Mouse (Mus musculus) C2C12 (cell line): ENCODE measurements around the gene Mrgprd. TPM values are rescaled to one million over a fixed set of nuclear protein-coding genes. Genes with fewer than 3 reads are reported as not detected.

Source experiments
- H3K27me3 ChIP-seq: one replicate; pipeline ENCODE4 v1.6.1; 2011; ENCODE audit not compliant: control insufficient read depth, insufficient read depth, insufficient read length
- H3K36me3 ChIP-seq: one replicate; pipeline ENCODE4 v1.6.1; 2011; ENCODE audit not compliant: control insufficient read depth, insufficient read depth
- H3K4me3 ChIP-seq: one replicate; pipeline ENCODE4 v1.5.1; 2011; ENCODE audit warnings: mild to moderate bottlenecking, control low read depth; ENCODE audit not compliant: poor library complexity, insufficient read depth, severe bottlenecking
- H3K79me2 ChIP-seq: one replicate; pipeline ENCODE4 v1.6.1; 2011; ENCODE audit not compliant: control insufficient read depth, insufficient read depth
- H3K79me3 ChIP-seq: one replicate; pipeline ENCODE4 v1.6.1; 2011; ENCODE audit warnings: low read depth, control low read depth
- H3ac ChIP-seq: one replicate; pipeline ENCODE3; 2011; ENCODE audit warnings: low read depth; ENCODE audit not compliant: control insufficient read depth, insufficient read length
- CEBPB ChIP-seq: IDR thresholded peaks from one replicate; pipeline ENCODE4 v1.6.1; 2011; ENCODE audit warnings: low read depth, mild to moderate bottlenecking, control low read depth, moderate library complexity
- CTCF ChIP-seq: IDR thresholded peaks from one replicate; pipeline ENCODE4 v1.5.1; 2011; ENCODE audit not compliant: control insufficient read depth, insufficient read depth, insufficient read length
- FOSL1 ChIP-seq: IDR thresholded peaks from one replicate; pipeline ENCODE4 v1.8.0; 2011; ENCODE audit warnings: mild to moderate bottlenecking, low read length; ENCODE audit not compliant: poor library complexity, insufficient read depth, severe bottlenecking
- MAX ChIP-seq: IDR thresholded peaks from one replicate; pipeline ENCODE4 v1.6.1; 2011; ENCODE audit warnings: mild to moderate bottlenecking, control low read depth
- MYOD1 ChIP-seq: IDR thresholded peaks from one replicate; pipeline ENCODE4 v1.6.1; 2011; ENCODE audit warnings: low read depth; ENCODE audit not compliant: control insufficient read depth, insufficient read length
- MYOG ChIP-seq: IDR thresholded peaks from one replicate; pipeline ENCODE4 v1.6.1; 2011; ENCODE audit not compliant: control insufficient read depth, insufficient read length; ENCODE audit errors: extremely low read depth
- USF1 ChIP-seq: IDR thresholded peaks from one replicate; pipeline ENCODE4 v1.6.1; 2011; ENCODE audit warnings: low read depth, mild to moderate bottlenecking, control low read depth, moderate library complexity
- polyA plus RNA-seq: library from polyadenylated mRNA; unstranded; fragments of >200 nt; fragmentation: generic; extraction: Trizol; gene quantifications from one replicate; pipeline ENCODE4 v1.2.1, GENCODE M21; 2012; ENCODE audit warnings: missing spikeins

Gene Mrgprd
- polyA plus RNA-seq, 1 experiment, result not detected

DNA sequence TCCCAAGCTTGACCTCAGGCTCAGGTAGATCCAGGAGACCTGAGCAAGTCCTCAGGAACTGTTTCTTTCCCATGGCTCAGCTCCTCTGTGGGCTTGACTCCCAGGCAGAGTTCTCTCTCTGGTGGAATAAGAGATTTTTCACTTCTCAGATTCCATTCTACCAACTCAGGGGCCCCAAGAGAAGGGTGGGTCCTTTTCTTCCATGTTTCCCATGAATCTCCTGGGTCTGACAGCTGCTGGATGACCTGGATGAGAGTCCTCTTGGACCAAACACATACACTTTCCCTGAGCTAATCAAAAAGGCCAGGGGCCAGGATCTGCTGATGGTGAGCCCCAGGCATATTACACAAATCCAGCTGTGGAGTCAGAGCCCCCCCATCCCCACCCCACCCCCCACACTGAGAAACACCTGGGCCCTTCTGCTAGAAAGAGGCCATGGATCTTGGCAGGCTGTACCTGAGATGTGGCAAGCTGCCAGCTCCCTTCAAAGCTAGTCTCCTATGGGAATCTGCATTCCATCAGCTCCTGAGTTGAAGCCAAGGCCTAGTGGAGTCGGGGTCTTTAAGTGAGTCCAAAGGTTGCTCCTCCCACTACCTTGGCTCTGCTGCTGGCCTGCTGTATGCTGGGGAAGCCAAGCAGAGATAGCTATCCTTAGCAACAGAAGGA lies 17.9 kb downstream of the Mrgprd start:
- no peaks in the 10 kb centered on the region for H3K27me3 ChIP-seq
- no peak overlapping the region for H3K4me3 ChIP-seq
- TF ChIP-seq CTCF (no peak), MYOD1 (no peak), MAX (no peak), USF1 (no peak), FOSL1 (no peak), MYOG (no peak), CEBPB (no peak)
- no peaks in the 10 kb centered on the region for H3K79me3 ChIP-seq
- no peaks in the 10 kb centered on the region for H3K79me2 ChIP-seq
- no peaks in the 10 kb centered on the region for H3K36me3 ChIP-seq
- H3ac ChIP-seq, result no peak overlapping the region

DNA sequence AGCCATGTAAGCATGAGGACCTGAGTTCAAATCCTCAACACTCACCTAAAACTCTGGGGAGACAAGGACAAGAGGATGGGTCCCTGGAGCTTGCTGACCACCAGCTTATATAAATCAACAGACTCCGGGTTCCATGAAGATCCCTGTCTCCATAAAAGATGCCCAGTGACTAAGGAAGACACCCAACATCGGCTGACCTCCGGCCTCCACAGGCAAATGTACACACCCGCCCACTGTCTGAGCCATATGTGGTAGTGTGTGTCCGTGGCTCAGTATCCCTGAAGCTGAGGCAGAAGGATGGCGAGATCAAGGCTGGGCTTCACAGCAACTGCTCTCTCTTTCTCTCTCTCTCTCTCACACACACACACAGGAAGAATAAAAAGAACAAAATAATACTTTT lies 19.3 kb downstream of the Mrgprd start:
- no peak overlapping the region for H3ac ChIP-seq
- H3K27me3 ChIP-seq, result no peaks in the 10 kb centered on the region
- H3K4me3 ChIP-seq, result no peak overlapping the region
- no peaks in the 10 kb centered on the region for H3K79me3 ChIP-seq
- H3K79me2 ChIP-seq, result no peaks in the 10 kb centered on the region
- H3K36me3 ChIP-seq, result no peaks in the 10 kb centered on the region
- no peak for TF ChIP-seq CTCF
- no peak for TF ChIP-seq USF1
- TF ChIP-seq MAX, result no peak
- no peak for TF ChIP-seq MYOD1
- TF ChIP-seq FOSL1, result no peak
- TF ChIP-seq CEBPB, result no peak
- no peak for TF ChIP-seq MYOG

DNA sequence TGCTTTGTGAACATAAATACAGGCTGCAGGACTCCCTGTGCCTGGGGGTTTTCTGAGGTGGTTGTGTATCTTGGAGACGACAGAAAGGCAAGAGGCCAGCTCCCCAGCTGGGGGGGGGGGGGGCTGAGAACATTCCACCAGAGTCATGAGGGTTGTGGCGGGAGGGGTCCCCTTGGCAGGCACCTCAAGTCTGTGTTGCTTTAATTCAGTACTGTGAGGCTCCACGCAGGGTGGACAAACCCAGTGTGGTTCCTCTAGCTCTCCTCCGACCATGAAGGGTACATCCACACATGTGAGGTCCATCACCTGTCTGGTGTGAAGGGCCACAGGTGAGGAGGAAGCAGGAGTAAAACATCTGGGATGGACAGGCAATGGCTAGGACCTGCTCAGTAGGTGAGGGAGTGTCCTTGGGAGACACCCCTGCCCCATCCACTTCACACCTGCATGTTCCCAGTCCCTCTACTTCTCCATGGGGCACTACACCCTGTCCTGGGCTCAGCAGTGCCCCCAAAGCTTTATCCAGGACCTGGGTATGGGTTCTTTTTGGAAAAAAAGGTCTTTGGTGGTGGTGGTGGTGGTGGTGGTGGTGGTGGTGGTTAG lies 19.9 kb downstream of the Mrgprd start:
- no peaks in the 10 kb centered on the region for H3K79me3 ChIP-seq
- no peak overlapping the region for H3ac ChIP-seq
- no peaks in the 10 kb centered on the region for H3K27me3 ChIP-seq
- TF ChIP-seq CTCF (no peak), MAX (no peak), CEBPB (no peak), USF1 (no peak), FOSL1 (no peak), MYOD1 (no peak)
- no peak overlapping the region for H3K4me3 ChIP-seq
- no peaks in the 10 kb centered on the region for H3K36me3 ChIP-seq
- H3K79me2 ChIP-seq, result no peaks in the 10 kb centered on the region

DNA sequence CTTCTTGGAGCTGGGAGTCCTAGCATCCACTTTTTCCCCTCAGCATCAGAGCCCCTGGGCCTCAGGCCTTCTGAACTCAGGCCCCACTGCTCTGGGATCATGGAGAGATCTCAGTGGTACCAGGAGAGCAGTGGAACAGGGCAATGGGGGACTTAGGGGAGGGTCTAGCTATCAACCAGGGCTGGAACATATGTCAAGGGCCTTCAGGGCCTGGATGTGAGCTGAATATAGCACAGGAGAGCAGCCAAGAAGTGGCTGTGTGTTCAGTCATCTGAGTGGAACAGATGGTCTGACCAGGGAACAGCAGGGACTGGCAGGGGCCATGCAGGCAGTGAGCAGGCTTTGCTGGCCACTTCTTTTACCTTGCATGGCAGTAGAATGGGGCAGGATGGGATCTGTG lies 20.6 kb downstream of the Mrgprd start:
- H3K79me2 ChIP-seq, result no peaks in the 10 kb centered on the region
- no peaks in the 10 kb centered on the region for H3K79me3 ChIP-seq
- H3K27me3 ChIP-seq, result no peaks in the 10 kb centered on the region
- no peaks in the 10 kb centered on the region for H3K36me3 ChIP-seq
- no peak overlapping the region for H3ac ChIP-seq
- TF ChIP-seq FOSL1 (no peak), MYOG (no peak), MAX (no peak), MYOD1 (no peak), CEBPB (no peak), CTCF (no peak), USF1 (no peak)
- no peak overlapping the region for H3K4me3 ChIP-seq

DNA sequence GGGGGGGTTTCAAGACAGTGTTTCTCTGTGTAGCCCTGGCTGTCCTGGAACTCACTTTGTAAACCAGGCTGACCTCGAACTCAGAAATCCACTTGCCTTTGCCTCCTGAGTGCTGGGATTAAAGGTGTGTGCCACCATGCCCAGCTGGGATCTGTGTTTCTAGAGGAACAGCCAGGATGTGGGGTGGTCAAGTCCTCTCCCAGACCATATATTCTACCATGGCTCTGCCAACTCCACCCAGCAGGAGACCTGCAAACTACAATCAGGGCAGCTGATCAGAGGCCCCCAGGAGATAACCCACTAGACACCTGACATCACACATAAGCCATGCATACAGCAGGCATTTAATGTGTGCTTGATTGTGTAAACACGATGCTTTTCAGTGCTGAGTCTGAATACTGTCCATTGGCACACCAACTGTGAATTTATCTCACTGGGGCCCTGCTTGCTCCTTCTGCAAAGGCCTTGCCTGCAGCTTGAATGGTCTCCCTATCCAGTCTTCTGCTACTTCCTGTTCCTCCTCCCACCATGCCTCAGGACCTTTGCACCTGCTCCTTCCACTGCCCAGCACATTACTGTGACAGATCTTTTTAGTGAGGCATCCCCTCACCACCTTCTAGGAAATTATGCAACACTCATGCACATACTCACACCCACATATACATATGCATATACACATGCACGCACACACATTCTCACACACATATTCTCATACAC lies 21.1 kb downstream of the Mrgprd start:
- Histone ChIP-seq H3K4me3 (no peak overlapping the region), H3ac (no peak overlapping the region), H3K79me2 (no peaks in the 10 kb centered on the region), H3K36me3 (no peaks in the 10 kb centered on the region), H3K79me3 (no peaks in the 10 kb centered on the region), H3K27me3 (no peaks in the 10 kb centered on the region)
- TF ChIP-seq MAX (no peak), CEBPB (no peak), FOSL1 (no peak), CTCF (no peak), MYOG (no peak), USF1 (no peak), MYOD1 (no peak)

DNA sequence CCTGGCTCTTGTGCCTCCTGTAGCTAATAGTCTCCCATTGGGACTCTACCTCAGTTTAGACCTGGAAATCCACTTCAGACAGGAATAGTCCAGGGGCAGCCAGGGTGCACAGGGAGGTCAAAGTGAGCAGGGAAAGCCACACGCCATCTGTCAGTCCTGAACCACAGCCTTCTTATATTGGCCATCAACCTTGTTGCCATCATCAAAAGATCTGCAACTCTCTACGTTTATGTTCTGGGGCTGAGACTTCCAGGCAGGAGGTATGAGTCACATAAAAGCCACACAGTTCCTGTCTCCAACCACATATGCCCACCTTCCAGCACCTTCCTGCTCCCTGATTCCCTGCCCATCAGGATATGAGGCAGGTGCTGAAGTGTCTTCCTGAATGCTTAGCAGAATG lies 23.3 kb downstream of the Mrgprd start:
- no peaks in the 10 kb centered on the region for H3K36me3 ChIP-seq
- no peaks in the 10 kb centered on the region for H3K79me2 ChIP-seq
- no peaks in the 10 kb centered on the region for H3K79me3 ChIP-seq
- no peak overlapping the region for H3K4me3 ChIP-seq
- no peak overlapping the region for H3ac ChIP-seq
- TF ChIP-seq CEBPB (no peak), CTCF (no peak), MYOG (no peak), USF1 (no peak), MYOD1 (no peak), FOSL1 (no peak), MAX (no peak)
- no peaks in the 10 kb centered on the region for H3K27me3 ChIP-seq
